Mouse (Mus musculus) brain, embryonic 14.5 days (tissue): ENCODE results near the gene Gm28635.

Experiments used
- CTCF ChIP-seq: fragments of 200-500 bp; IDR thresholded peaks from 2 replicates; pipeline ENCODE4 v1.5.1; 2012; ENCODE audit warnings: inconsistent platforms, mild to moderate bottlenecking, moderate library complexity, borderline replicate concordance; ENCODE audit not compliant: insufficient read depth, insufficient read length; ENCODE audit errors: extremely low read depth
- POLR2A ChIP-seq: fragments of 200-500 bp; IDR thresholded peaks from 2 replicates; pipeline ENCODE4 v1.6.1; 2012; ENCODE audit warnings: mild to moderate bottlenecking, inconsistent platforms, borderline replicate concordance; ENCODE audit not compliant: poor library complexity, insufficient read depth, insufficient read length, severe bottlenecking; ENCODE audit errors: extremely low read depth

GRCm38 (mm10) chr2:84670569-84670933 lies 7.3 kb downstream of the Gm28635 start, which contains the start of gene Selenoh:
- TF ChIP-seq CTCF = no peak
- peak; percentile 56; the same call in 1 of the 2 replicates for TF ChIP-seq POLR2A
